Mouse (Mus musculus): ENCODE results near the gene S1pr5. TPM values are rescaled to one million over a fixed set of nuclear protein-coding genes. Genes with fewer than 3 reads are reported as not detected.

The S1pr5 gene
- polyA plus RNA-seq, 1 experiment from 2014 or later = 0.08 TPM

GRCm38 (mm10) chr9:21221383-21221929 is 26.8 kb downstream of the S1pr5 start:
- H3K4me3 ChIP-seq (ENCODE audit: low read depth, low read length) = peak overlapping the region; percentile 48
- ATAC-seq = peak; percentile 46

GRCm38 (mm10) chr9:21220490-21221382 is 27.5 kb downstream of the S1pr5 start:
- H3K9ac ChIP-seq (replicated peaks) = peak overlapping the region; percentile 44
- no peaks in the 10 kb centered on the region for H3K36me3 ChIP-seq (replicated peaks; ENCODE audit: insufficient read depth, low read length)
- DNase-seq (peak; percentile 97), ATAC-seq (peak; percentile 88)
- TF ChIP-seq CTCF (IDR thresholded peaks at IDR 0.05; ENCODE audit: low read depth) (peak; percentile 99), EP300 (IDR thresholded peaks at IDR 0.05; ENCODE audit: low read depth) (no peak)
- H3K4me1 ChIP-seq (ENCODE audit: insufficient read depth) = peaks cover 17% of the 10 kb centered on the region
- WGBS (ENCODE audit: insufficient replicate concordance) = 5% methylated on average over 21 of the region's 21 CpGs
- peak overlapping the region; percentile 56 for H3K27ac ChIP-seq (ENCODE audit: low read depth)
- H3K27me3 ChIP-seq (ENCODE audit: insufficient read depth, low read length) = no peaks in the 10 kb centered on the region
- H3K9me3 ChIP-seq (ENCODE audit: low read length) = no peaks in the 10 kb centered on the region
- H3K4me3 ChIP-seq (ENCODE audit: low read depth, low read length) = peak overlapping the region; percentile 48
- H3K4me2 ChIP-seq (ENCODE audit: low read depth, low read length) = peak overlapping the region; percentile 61

More at GRCm38 (mm10) chr9:21221383-21221929, 26.8 kb downstream of the S1pr5 start:
- Histone ChIP-seq H3K9ac (replicated peaks) (peak overlapping the region; percentile 44; the same call in 1 of the 2 replicates), H3K27me3 (ENCODE audit: insufficient read depth, low read length) (no peaks in the 10 kb centered on the region), H3K27ac (ENCODE audit: low read depth) (peak overlapping the region; percentile 56; the same call in 1 of the 2 replicates), H3K4me2 (ENCODE audit: low read depth, low read length) (peak overlapping the region; percentile 61), H3K9me3 (ENCODE audit: low read length) (no peaks in the 10 kb centered on the region), H3K36me3 (replicated peaks; ENCODE audit: insufficient read depth, low read length) (no peaks in the 10 kb centered on the region), H3K4me1 (ENCODE audit: insufficient read depth) (peaks cover 18% of the 10 kb centered on the region)
- WGBS (ENCODE audit: insufficient replicate concordance) = 18% methylated on average over 7 of the region's 7 CpGs
- TF ChIP-seq EP300 (IDR thresholded peaks at IDR 0.05; ENCODE audit: low read depth) (no peak), CTCF (IDR thresholded peaks at IDR 0.05; ENCODE audit: low read depth) (peak; percentile 82)
- no peak for DNase-seq

GRCm38 (mm10) chr9:21219820-21220219 is 28.4 kb downstream of the S1pr5 start:
- Histone ChIP-seq H3K4me1 (ENCODE audit: insufficient read depth) (peaks cover 9% of the 10 kb centered on the region), H3K9me3 (ENCODE audit: low read length) (no peaks in the 10 kb centered on the region), H3K27ac (ENCODE audit: low read depth) (no peak overlapping the region), H3K4me2 (ENCODE audit: low read depth, low read length) (no peak overlapping the region), H3K36me3 (replicated peaks; ENCODE audit: insufficient read depth, low read length) (no peaks in the 10 kb centered on the region), H3K27me3 (ENCODE audit: insufficient read depth, low read length) (no peaks in the 10 kb centered on the region), H3K9ac (replicated peaks) (no peak overlapping the region), H3K4me3 (ENCODE audit: low read depth, low read length) (no peak overlapping the region)
- DNase-seq (no peak), ATAC-seq (no peak)
- TF ChIP-seq CTCF (IDR thresholded peaks at IDR 0.05; ENCODE audit: low read depth) (peak; percentile 17; the same call in 1 of the 2 replicates), EP300 (IDR thresholded peaks at IDR 0.05; ENCODE audit: low read depth) (no peak)
- WGBS (ENCODE audit: insufficient replicate concordance) = 43% methylated on average over 3 of the region's 3 CpGs

GRCm38 (mm10) chr9:21216050-21216841 is 32.0 kb downstream of the S1pr5 start:
- TF ChIP-seq CTCF (IDR thresholded peaks at IDR 0.05; ENCODE audit: low read depth) = no peak
- Histone ChIP-seq H3K9me3 (ENCODE audit: low read length) (no peaks in the 10 kb centered on the region), H3K4me2 (ENCODE audit: low read depth, low read length) (no peak overlapping the region), H3K9ac (replicated peaks) (no peak overlapping the region), H3K27me3 (ENCODE audit: insufficient read depth, low read length) (no peaks in the 10 kb centered on the region), H3K36me3 (replicated peaks; ENCODE audit: insufficient read depth, low read length) (0 out of 2 replicates have a peak, but pooled peaks cover 2% of the 10 kb centered on the region), H3K4me1 (ENCODE audit: insufficient read depth) (peaks cover 9% of the 10 kb centered on the region), H3K27ac (ENCODE audit: low read depth) (no peak overlapping the region), H3K4me3 (ENCODE audit: low read depth, low read length) (no peak overlapping the region)
- WGBS (ENCODE audit: insufficient replicate concordance) = 74% methylated on average over 25 of the region's 25 CpGs
- DNase-seq (no peak), ATAC-seq (no peak)

- Histone ChIP-seq H3K36me3 (replicated peaks; ENCODE audit: insufficient read depth, low read length) (0 out of 2 replicates have a peak, but pooled peaks cover 2% of the 10 kb centered on the region), H3K9me3 (ENCODE audit: low read length) (no peaks in the 10 kb centered on the region), H3K4me1 (ENCODE audit: insufficient read depth) (peaks cover 7% of the 10 kb centered on the region; the same call in 1 of the 2 replicates), H3K4me2 (ENCODE audit: low read depth, low read length) (no peak overlapping the region), H3K9ac (replicated peaks) (no peak overlapping the region), H3K27ac (ENCODE audit: low read depth) (no peak overlapping the region), H3K4me3 (ENCODE audit: low read depth, low read length) (no peak overlapping the region), H3K27me3 (ENCODE audit: insufficient read depth, low read length) (no peaks in the 10 kb centered on the region)
- peak; percentile 70 for TF ChIP-seq CTCF (IDR thresholded peaks at IDR 0.05; ENCODE audit: low read depth)
- no peak for TF ChIP-seq EP300 (IDR thresholded peaks at IDR 0.05; ENCODE audit: low read depth)
- WGBS (ENCODE audit: insufficient replicate concordance) = 55% methylated on average over 7 of the region's 7 CpGs
- DNase-seq = no peak
- ATAC-seq = no peak
These were observed 34.5 kb downstream of the S1pr5 start for GRCm38 (mm10) chr9:21213617-21214190.

All from liver, postnatal 0 days (tissue).